Mouse (Mus musculus): ENCODE results near the gene Vps52.

Vps52 gene

GRCm38 (mm10) chr17:34013436-34013835 is 57.8 kb downstream of the Vps52 start:
- DNase-seq = no peak

All from kidney, adult 8-10 months (tissue).